Mouse (Mus musculus): ENCODE results near the gene Gstp1.

DNA sequence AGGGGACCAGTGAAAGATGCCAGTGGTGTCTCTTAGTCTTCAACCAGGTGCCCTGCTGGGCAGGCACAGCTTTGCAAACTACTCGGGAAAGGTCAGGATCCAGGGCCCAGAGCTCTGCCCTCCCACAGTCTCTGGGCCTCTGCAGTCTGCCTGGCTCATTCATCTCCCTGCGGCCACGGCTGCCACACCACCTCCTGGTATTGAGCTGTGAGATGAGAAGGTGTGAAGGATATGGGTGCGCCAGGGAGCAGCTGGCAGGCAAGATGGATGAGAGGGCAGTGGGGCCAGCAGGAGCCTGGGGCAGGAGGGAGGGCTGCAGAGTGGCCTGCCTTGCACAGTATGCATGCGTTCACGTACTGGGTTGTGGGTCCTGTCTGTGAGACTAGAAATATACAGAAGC lies 47.0 kb downstream of the Gstp1 start:
- TF ChIP-seq GATA1 (IDR thresholded peaks at IDR 0.05; ENCODE audit: low read length) (no peak), TAL1 (IDR thresholded peaks at IDR 0.05; ENCODE audit: low read length) (no peak)

Measured in erythroblast, embryonic 14.5 days (primary cell).